8 mouse cellular contexts compared by ENCODE assay signal in genomic region chr3:88624951-88625350, GRCm38 (mm10). TPM values are rescaled to one million over a fixed set of nuclear protein-coding genes. Genes with fewer than 3 reads are reported as not detected.
DNase-seq lines count a peak whose midpoint lies in the region; ATAC-seq lines count a peak whose summit lies in the region.

No protein-coding gene starts in this region.

- H3K27ac ChIP-seq in liver, embryonic 11.5 days (ENCODE audit: low read depth, low read length), result peak overlapping the region; percentile 95
- peak overlapping the region; percentile 99 for H3K27ac ChIP-seq in embryonic facial prominence, embryonic 10.5 days (replicated peaks)
- peak overlapping the region; percentile 94 for H3K27ac ChIP-seq in heart, embryonic 15.5 days
- peak overlapping the region; percentile 98 for H3K27ac ChIP-seq in midbrain, embryonic 10.5 days (replicated peaks)

- H3K4me2 ChIP-seq in liver, embryonic 11.5 days, result peak overlapping the region; percentile 92
- H3K4me2 ChIP-seq in heart, embryonic 15.5 days, result peak overlapping the region; percentile 88

- DNase-seq in liver, embryonic 11.5 days (ENCODE audit: low spot score), result no peak
- no peak for DNase-seq in liver
- DNase-seq in embryonic facial prominence, embryonic 10.5 days (ENCODE audit: low spot score), result no peak
- no peak for DNase-seq in midbrain, embryonic 10.5 days (ENCODE audit: low spot score)
- DNase-seq in adrenal gland, adult 18-20 months (ENCODE audit: low spot score in 2 of 2), result no peak
- no peak for DNase-seq in layer of hippocampus, adult 9-10 months (ENCODE audit: low spot score)

- no peak for ATAC-seq in liver, embryonic 11.5 days (replicated peaks; ENCODE audit: low FRiP score)
- ATAC-seq in heart, embryonic 15.5 days (replicated peaks; ENCODE audit: insufficient number of reproducible peaks, insufficient read depth, low FRiP score, low read depth), result no peak
- no peak for ATAC-seq in CD4-positive, CD25-positive, alpha-beta regulatory T cell, adult 4 months

- WGBS in liver, embryonic 11.5 days, result 35% methylated on average over 2 of the region's 2 CpGs
- WGBS in embryonic facial prominence, embryonic 10.5 days, result 47% methylated on average over 2 of the region's 2 CpGs
- WGBS in heart, embryonic 15.5 days, result 28% methylated on average over 2 of the region's 2 CpGs
- 55% methylated on average over 2 of the region's 2 CpGs for WGBS in midbrain, embryonic 10.5 days

- H3K36me3 ChIP-seq in liver, embryonic 11.5 days (ENCODE audit: control insufficient read depth, insufficient read depth, low read length), result peaks cover 9% of the 10 kb centered on the region
- peaks cover 60% of the 10 kb centered on the region for H3K36me3 ChIP-seq in embryonic facial prominence, embryonic 10.5 days (replicated peaks)
- peaks cover 2% of the 10 kb centered on the region; the same call in 1 of the 2 replicates for H3K36me3 ChIP-seq in heart, embryonic 15.5 days
- H3K36me3 ChIP-seq in midbrain, embryonic 10.5 days, result peaks cover 54% of the 10 kb centered on the region

- peaks cover 68% of the 10 kb centered on the region for H3K4me1 ChIP-seq in liver, embryonic 11.5 days (replicated peaks; ENCODE audit: control insufficient read depth, insufficient read depth, low read length)
- H3K4me1 ChIP-seq in embryonic facial prominence, embryonic 10.5 days, result peaks cover 74% of the 10 kb centered on the region
- peaks cover 76% of the 10 kb centered on the region for H3K4me1 ChIP-seq in heart, embryonic 15.5 days (replicated peaks)
- peaks cover 83% of the 10 kb centered on the region for H3K4me1 ChIP-seq in midbrain, embryonic 10.5 days

- no peaks in the 10 kb centered on the region for H3K9me3 ChIP-seq in liver, embryonic 11.5 days (ENCODE audit: control insufficient read depth, low read length)
- no peaks in the 10 kb centered on the region for H3K9me3 ChIP-seq in embryonic facial prominence, embryonic 10.5 days
- no peaks in the 10 kb centered on the region for H3K9me3 ChIP-seq in heart, embryonic 15.5 days (replicated peaks)
- no peaks in the 10 kb centered on the region for H3K9me3 ChIP-seq in midbrain, embryonic 10.5 days (replicated peaks)

- H3K9ac ChIP-seq in liver, embryonic 11.5 days (ENCODE audit: low read depth, low read length), result peak overlapping the region; percentile 15; the same call in 1 of the 2 replicates
- H3K9ac ChIP-seq in heart, embryonic 15.5 days, result peak overlapping the region; percentile 76; the same call in 1 of the 2 replicates

- H3K4me3 ChIP-seq in liver, embryonic 11.5 days (ENCODE audit: low read depth, low read length), result 0 out of 2 replicates have a peak overlapping the region, but pooled peaks have one; percentile 81
- H3K4me3 ChIP-seq in embryonic facial prominence, embryonic 10.5 days, result peak overlapping the region; percentile 97
- peak overlapping the region; percentile 65 for H3K4me3 ChIP-seq in heart, embryonic 15.5 days
- H3K4me3 ChIP-seq in midbrain, embryonic 10.5 days, result peak overlapping the region; percentile 82

- no peaks in the 10 kb centered on the region for H3K27me3 ChIP-seq in liver, embryonic 11.5 days (replicated peaks; ENCODE audit: control insufficient read depth, insufficient read depth, low read length)
- H3K27me3 ChIP-seq in embryonic facial prominence, embryonic 10.5 days (replicated peaks; ENCODE audit: low read depth, poor library complexity, severe bottlenecking), result no peaks in the 10 kb centered on the region
- no peaks in the 10 kb centered on the region for H3K27me3 ChIP-seq in heart, embryonic 15.5 days
- 0 out of 2 replicates have a peak, but pooled peaks cover 4% of the 10 kb centered on the region for H3K27me3 ChIP-seq in midbrain, embryonic 10.5 days (ENCODE audit: low read depth, poor library complexity, severe bottlenecking)

RNA-seq across cellular contexts. Expression of gene Arhgef2, which starts 19.2 kb away (rescaled TPM):
- 64.3 and 66.3 TPM in 2 replicates for polyA plus RNA-seq in liver, embryonic 11.5 days (2014; fragmentation: Nextera tagmentation; extraction: Ambion mirVana)
- polyA plus RNA-seq in embryonic facial prominence, embryonic 10.5 days (2016; fragmentation: Nextera tagmentation; extraction: Ambion mirVana), result 110 and 116 TPM in 2 replicates
- 72.8 and 82.5 TPM in 2 replicates for polyA plus RNA-seq in heart, embryonic 15.5 days (2015; fragmentation: Nextera tagmentation; extraction: Ambion mirVana)
- 82.2 and 106 TPM in 2 replicates for polyA plus RNA-seq in midbrain, embryonic 10.5 days (2016; fragmentation: Nextera tagmentation; extraction: Ambion mirVana)
- total RNA-seq in adrenal gland, adult 18-20 months (2021), result 10 to 100 TPM; 19.4 to 27.0 TPM
- 10 to 100 TPM; 36.5 to 48.6 TPM for polyA plus RNA-seq in CD4-positive, CD25-positive, alpha-beta regulatory T cell, adult 4 months (2017; shearing (Covaris generic))

RNA-seq across cellular contexts. Expression of gene Rxfp4, which starts 28.0 kb away (rescaled TPM):
- not detected in 2 replicates for polyA plus RNA-seq in liver, embryonic 11.5 days (2014; fragmentation: Nextera tagmentation; extraction: Ambion mirVana)
- polyA plus RNA-seq in embryonic facial prominence, embryonic 10.5 days (2016; fragmentation: Nextera tagmentation; extraction: Ambion mirVana), result not detected in 2 replicates
- not detected in 2 replicates for polyA plus RNA-seq in heart, embryonic 15.5 days (2015; fragmentation: Nextera tagmentation; extraction: Ambion mirVana)
- not detected in 2 replicates for polyA plus RNA-seq in midbrain, embryonic 10.5 days (2016; fragmentation: Nextera tagmentation; extraction: Ambion mirVana)
- total RNA-seq in adrenal gland, adult 18-20 months (2021), result not detected
- under 1 TPM in 1 of 2 experiments, not detected in 1; 0.26 TPM for polyA plus RNA-seq in CD4-positive, CD25-positive, alpha-beta regulatory T cell, adult 4 months (2017; shearing (Covaris generic))

RNA-seq across cellular contexts. Expression of gene Ssr2, which starts 49.3 kb away (rescaled TPM):
- polyA plus RNA-seq in liver, embryonic 11.5 days (2014; fragmentation: Nextera tagmentation; extraction: Ambion mirVana), result 306 and 307 TPM in 2 replicates
- 229 and 231 TPM in 2 replicates for polyA plus RNA-seq in embryonic facial prominence, embryonic 10.5 days (2016; fragmentation: Nextera tagmentation; extraction: Ambion mirVana)
- polyA plus RNA-seq in heart, embryonic 15.5 days (2015; fragmentation: Nextera tagmentation; extraction: Ambion mirVana), result 164 and 178 TPM in 2 replicates
- 201 and 207 TPM in 2 replicates for polyA plus RNA-seq in midbrain, embryonic 10.5 days (2016; fragmentation: Nextera tagmentation; extraction: Ambion mirVana)
- 100 to 1,000 TPM; 145 to 198 TPM for total RNA-seq in adrenal gland, adult 18-20 months (2021)
- 100 to 1,000 TPM; 160 to 161 TPM for polyA plus RNA-seq in CD4-positive, CD25-positive, alpha-beta regulatory T cell, adult 4 months (2017; shearing (Covaris generic))
